Mouse (Mus musculus): ENCODE measurements around the gene Lce3d. TPM values are rescaled to one million over a fixed set of nuclear protein-coding genes. Genes with fewer than 3 reads are reported as not detected.

The Lce3d gene
- total RNA-seq (2021): not detected
- long read RNA-seq, experiment 1: 0 reads
- long read RNA-seq, experiment 2: 0 reads

DNA sequence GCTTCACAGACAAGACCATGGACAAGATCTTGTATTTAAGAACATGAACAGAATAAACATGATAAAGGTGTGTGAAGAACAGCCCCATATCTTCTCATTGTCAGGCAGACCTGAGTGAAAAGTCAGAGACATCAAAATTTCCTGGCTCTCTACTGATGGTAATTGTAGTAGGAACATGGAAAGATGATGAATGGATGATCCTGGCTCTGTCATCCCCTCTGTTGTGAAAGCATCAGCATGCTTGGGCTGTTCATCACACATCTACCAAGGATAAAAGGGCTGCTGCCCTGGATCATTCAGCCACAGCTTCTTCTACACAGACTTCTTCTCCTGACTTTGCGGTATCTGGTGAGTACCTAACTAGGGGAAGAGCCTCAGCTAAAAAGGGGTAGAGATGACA, at the start of gene Lce3d:
TSS of gene Lce3d (plus strand) at position 301 of the 400 bp plus-strand sequence.
- intact Hi-C loops (cut with DNase I): no loop called here

GRCm38 (mm10) chr3:92907571-92907970, 49.6 kb upstream of the Lce3d start:
- intact Hi-C loops (cut with DNase I): loop anchor here (10.0 kb wide), 2 partner anchors 117 to 497 kb away; no protein-coding TSS in a partner anchor
- peak in 1 of 2 experiments; percentile 17 for DNase-seq

More for the DNA sequence above, at the start of gene Lce3d:
- no peak for DNase-seq

DNA sequence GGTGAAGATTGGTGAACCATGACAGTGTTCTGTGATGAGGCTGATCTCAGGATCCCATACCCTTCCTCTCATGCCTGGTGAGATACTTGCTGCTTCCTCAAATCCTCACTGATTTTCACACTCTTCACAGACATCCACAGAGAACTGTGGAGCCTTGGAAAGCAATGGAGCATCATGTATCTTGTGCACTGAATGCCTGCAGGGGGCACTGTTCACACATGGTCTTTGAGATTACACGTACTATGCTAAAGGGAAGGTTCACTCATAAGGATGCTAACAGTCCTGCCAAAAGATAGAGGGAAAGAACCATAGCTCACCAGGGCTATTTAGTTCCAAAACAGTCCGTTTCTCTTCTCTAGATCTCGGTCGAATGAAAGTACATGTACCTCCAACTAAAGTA, 36.8 kb upstream of the Lce3d start:
- intact Hi-C loops (cut with DNase I): no loop called here
- peak in 1 of 2 experiments; percentile 2 for DNase-seq

DNA sequence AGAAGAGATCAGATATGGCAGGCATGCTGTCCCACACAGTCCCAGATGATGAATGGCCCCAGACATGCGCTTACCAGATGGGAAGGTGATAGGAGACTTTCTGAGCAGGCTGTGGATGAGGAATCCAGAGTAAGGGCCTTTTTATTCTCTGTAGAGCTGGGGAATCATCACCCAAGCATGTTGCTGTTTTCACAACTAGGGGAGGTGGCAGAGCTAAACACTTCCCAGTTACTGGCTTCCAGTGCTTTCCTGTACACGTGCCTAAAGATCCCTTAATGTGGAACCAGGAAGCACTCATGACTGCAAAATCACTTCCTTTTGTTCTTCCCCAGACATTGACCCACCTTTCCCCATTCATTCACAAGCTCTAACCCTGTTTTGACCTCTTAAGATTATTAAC, 31.1 kb upstream of the Lce3d start, which contains the start of gene Lce3a:
TSS of gene Lce3a (minus strand) at position 101 of the 400 bp plus-strand sequence.
- DNase-seq: no peak
- intact Hi-C loops (cut with DNase I): no loop called here

DNA sequence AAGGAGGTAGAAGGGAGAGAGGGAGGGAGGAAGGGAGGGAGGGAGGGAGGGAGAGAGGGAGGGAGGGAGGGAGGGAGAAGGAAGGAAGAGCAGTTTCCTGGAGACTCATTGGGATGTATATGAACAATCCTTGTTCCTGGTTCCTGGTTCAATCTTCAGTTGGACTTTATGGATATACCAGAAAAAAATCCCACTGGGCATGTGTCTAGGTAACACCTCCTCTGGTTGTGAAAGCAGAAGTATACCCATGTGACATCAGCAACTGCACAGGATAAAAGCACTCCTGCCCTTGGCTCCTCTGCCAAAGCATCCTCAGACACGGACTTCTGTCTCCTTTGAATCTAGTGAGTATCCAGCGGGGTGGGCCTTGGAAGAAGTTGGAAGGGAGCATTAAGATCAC, 24.5 kb upstream of the Lce3d start, which contains the start of gene Lce3b:
TSS of gene Lce3b (plus strand) at position 301 of the 400 bp plus-strand sequence.
- no peak for DNase-seq
- intact Hi-C loops (cut with DNase I): no loop called here

DNA sequence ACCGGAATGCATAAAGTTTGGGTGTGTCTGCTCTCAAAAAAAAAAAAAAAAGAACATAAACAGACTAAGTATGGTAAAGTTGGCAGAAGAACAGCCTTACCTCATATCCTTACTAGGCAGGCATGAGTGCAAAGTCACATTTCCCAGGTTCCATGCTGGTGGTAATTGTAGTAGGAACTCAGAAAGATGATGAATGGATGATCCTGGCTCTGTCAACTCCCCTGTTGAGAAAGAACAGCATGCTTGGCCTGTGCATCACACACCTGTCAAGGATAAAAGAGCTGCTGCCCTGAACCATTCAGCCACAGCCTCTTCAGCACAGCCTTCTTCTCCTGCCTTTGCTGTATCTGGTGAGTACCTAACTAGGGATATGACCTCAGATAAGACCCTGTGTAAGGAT, 13.0 kb upstream of the Lce3d start, which contains the start of gene Lce3c:
TSS of gene Lce3c (plus strand) at position 301 of the 400 bp plus-strand sequence.
- DNase-seq: no peak
- intact Hi-C loops (cut with DNase I): no loop called here

GRCm38 (mm10) chr3:92966761-92967160, 9.6 kb downstream of the Lce3d start, which contains the start of gene Lce3e:
TSS of gene Lce3e (plus strand) at chr3:92967061.
- intact Hi-C loops (cut with DNase I): no loop called here
- no peak for DNase-seq

DNA sequence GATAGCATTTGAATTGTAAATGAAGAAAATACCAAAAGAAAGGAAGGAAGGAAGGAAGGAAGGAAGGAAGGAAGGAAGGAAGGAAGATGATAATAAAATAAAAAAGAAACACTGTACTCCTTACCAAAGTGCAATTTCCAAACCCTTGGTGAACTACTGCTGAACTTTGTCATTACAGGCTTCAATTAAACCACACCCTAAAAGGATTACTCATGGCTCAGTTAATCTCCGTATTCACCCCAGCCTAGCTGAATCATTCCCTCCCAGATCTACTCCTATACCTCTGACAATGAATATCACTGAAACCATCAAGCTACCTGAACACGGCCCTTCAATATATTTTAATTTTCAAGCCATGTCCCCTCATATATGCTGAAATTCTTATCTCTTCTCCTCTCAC, 21.3 kb downstream of the Lce3d start:
- intact Hi-C loops (cut with DNase I): no loop called here
- no peak for DNase-seq

DNA sequence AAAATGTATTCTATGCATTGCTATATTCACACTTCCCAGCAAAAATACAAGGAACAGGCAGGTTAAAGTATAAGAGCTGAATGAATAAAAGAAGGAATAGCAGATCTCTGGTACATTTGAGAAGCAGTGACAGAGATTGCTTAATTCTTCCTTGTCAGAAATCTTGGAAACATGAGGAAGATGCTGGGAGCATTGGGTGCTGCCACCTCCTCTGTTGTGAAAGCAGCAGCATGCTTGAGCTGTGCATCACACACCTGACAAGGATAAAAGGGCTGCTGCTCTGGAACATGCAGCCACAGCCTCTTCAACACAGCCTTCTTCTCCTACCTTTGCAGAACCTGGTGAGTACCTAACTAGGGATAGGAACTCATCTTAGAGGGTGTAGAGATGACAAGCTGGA, 34.7 kb downstream of the Lce3d start, which contains the start of gene Lce3f:
TSS of gene Lce3f (plus strand) at position 301 of the 400 bp plus-strand sequence.
- intact Hi-C loops (cut with DNase I): no loop called here
- no peak for DNase-seq

DNA sequence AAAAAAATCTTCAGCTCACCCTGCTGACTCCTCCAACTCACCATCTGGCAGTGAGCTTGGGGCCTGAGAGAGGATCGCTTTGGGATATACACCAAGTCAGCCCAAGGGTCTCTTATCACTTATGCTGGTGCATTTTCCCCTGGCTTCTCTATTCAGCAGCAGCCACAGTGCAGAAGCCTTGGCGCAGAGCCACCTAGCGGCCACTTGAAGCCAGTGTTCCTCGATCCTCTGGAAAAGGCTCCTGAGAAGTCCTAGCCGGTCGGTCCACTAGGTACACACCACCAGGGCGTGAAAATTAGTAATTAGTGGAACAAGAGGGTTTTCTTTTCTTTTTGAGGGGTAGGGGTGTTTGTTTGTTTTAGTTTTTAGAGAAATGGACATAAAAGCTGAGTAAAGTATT, 41.5 kb downstream of the Lce3d start:
- intact Hi-C loops (cut with DNase I): no loop called here
- DNase-seq: peak; percentile 59 to 77

GRCm38 (mm10) chr3:93000621-93001020, 43.4 kb downstream of the Lce3d start:
- intact Hi-C loops (cut with DNase I): no loop called here
- no peak for DNase-seq

GRCm38 (mm10) chr3:93002843-93003242, 45.7 kb downstream of the Lce3d start:
- intact Hi-C loops (cut with DNase I): no loop called here
- DNase-seq: no peak

Other genes starting within 250 kb of the Lce3d start
- not detected for gene Lce1e, start 248.3 kb upstream of the Lce3d start, total RNA-seq (2021)
- gene Lce1f, start 237.0 kb upstream of the Lce3d start, total RNA-seq (2021): not detected
- not detected for gene Gm38119, start 218.3 kb upstream of the Lce3d start, total RNA-seq (2021)
- not detected for gene Lce1g, start 205.1 kb upstream of the Lce3d start, total RNA-seq (2021)
- gene Lce1h, start 192.3 kb upstream of the Lce3d start, total RNA-seq (2021): not detected
- gene Lce1i, start 178.5 kb upstream of the Lce3d start, total RNA-seq (2021): not detected
- not detected for gene Lce1j, start 166.9 kb upstream of the Lce3d start, total RNA-seq (2021)
- not detected for gene Lce1k, start 149.5 kb upstream of the Lce3d start, total RNA-seq (2021)
- gene Kprp, start 130.1 kb upstream of the Lce3d start, total RNA-seq (2021): not detected
- not detected for gene Lce1l, start 106.1 kb upstream of the Lce3d start, total RNA-seq (2021)
- gene 2310050C09Rik, start 87.2 kb upstream of the Lce3d start, total RNA-seq (2021): not detected
- not detected for gene Lce3a, start 31.2 kb upstream of the Lce3d start, total RNA-seq (2021)
- not detected for gene Lce3b, start 24.4 kb upstream of the Lce3d start, total RNA-seq (2021)
- not detected for gene Lce3c, start 12.9 kb upstream of the Lce3d start, total RNA-seq (2021)
- gene Lce3e, start 9.7 kb downstream of the Lce3d start, total RNA-seq (2021): not detected
- not detected for gene Lce3f, start 34.8 kb downstream of the Lce3d start, total RNA-seq (2021)
- not detected for gene Crct1, start 58.3 kb downstream of the Lce3d start, total RNA-seq (2021)
- not detected for gene Lce1m, start 61.7 kb downstream of the Lce3d start, total RNA-seq (2021)
- not detected for gene Gm4858, start 111.4 kb downstream of the Lce3d start, total RNA-seq (2021)
- not detected for gene Crnn, start 187.4 kb downstream of the Lce3d start, total RNA-seq (2021)
- under 1 TPM in 1 of 2 experiments, not detected in 1; under 0.01 TPM for gene Flg2, start 239.9 kb downstream of the Lce3d start, total RNA-seq (2021)

All from heart, postnatal 14 days (tissue).